Mouse (Mus musculus) heart, embryonic 16.5 days (tissue): ENCODE data around the gene Nubp2. TPM values are rescaled to one million over a fixed set of nuclear protein-coding genes. Genes with fewer than 3 reads are reported as not detected.
A peak's percentile ranks its signal among the peaks of the same experiment; 100 is the strongest.

Experiments used
- ATAC-seq: fragments of 200-750 bp; cut with Nextera tagmentation; replicated peaks from 2 replicates; pipeline ENCODE4 v1.8.0; 2017; ENCODE audit warnings: moderate number of reproducible peaks; ENCODE audit not compliant: insufficient read depth, low FRiP score; ENCODE audit errors: extremely low read depth
- H3K27ac ChIP-seq: fragments of 300-500 bp; sonication (generic); 2 replicates; pipeline ENCODE4 v1.5.1; 2014; ENCODE audit warnings: mild to moderate bottlenecking, low read length, control low read depth, moderate library complexity
- H3K27me3 ChIP-seq: fragments of 300-500 bp; sonication (generic); 2 replicates; pipeline ENCODE4 v1.6.1; 2014; ENCODE audit warnings: low read length, mixed read lengths; ENCODE audit not compliant: control insufficient read depth, insufficient read depth
- H3K36me3 ChIP-seq: fragments of 300-500 bp; sonication (generic); 2 replicates; pipeline ENCODE4 v1.6.1; 2014; ENCODE audit not compliant: control insufficient read depth, insufficient read depth
- H3K4me1 ChIP-seq: fragments of 300-500 bp; sonication (generic); 2 replicates; pipeline ENCODE4 v1.6.1; 2014; ENCODE audit warnings: low read length, mixed read lengths; ENCODE audit not compliant: control insufficient read depth, insufficient read depth
- H3K4me2 ChIP-seq: fragments of 300-500 bp; sonication (generic); 2 replicates; pipeline ENCODE4 v1.6.1; 2014; ENCODE audit warnings: low read depth, mild to moderate bottlenecking, control low read depth, low read length
- H3K4me3 ChIP-seq: fragments of 300-500 bp; sonication (generic); 2 replicates; pipeline ENCODE4 v1.5.1; 2014; ENCODE audit warnings: mild to moderate bottlenecking, control low read depth, low read length
- H3K9ac ChIP-seq: fragments of 300-500 bp; sonication (generic); 2 replicates; pipeline ENCODE4 v1.6.1; 2014; ENCODE audit warnings: low read length, control low read depth
- H3K9me3 ChIP-seq: fragments of 300-500 bp; sonication (generic); replicated peaks from 2 replicates; pipeline ENCODE4 v1.6.1; 2016; ENCODE audit warnings: low read length; ENCODE audit not compliant: control insufficient read depth
- WGBS: fragments of 180-500 bp; shearing (Covaris S2); extraction: QIAGEN DNeasy Blood & Tissue Kit; methylation state at CpG from one replicate; pipeline ENCODE4 v1.1.7; 2014; 5-methylcytosine and 5-hydroxymethylcytosine counted together
- polyA plus RNA-seq: library from polyadenylated mRNA; unstranded; fragments of >200 nt; fragmentation: Nextera tagmentation; extraction: Ambion mirVana; gene quantifications from 2 replicates; pipeline ENCODE4 v1.2.1, GENCODE M21; 2015

Gene Nubp2
- polyA plus RNA-seq, 1 experiment from 2014 or later: 38.3 TPM

DNA sequence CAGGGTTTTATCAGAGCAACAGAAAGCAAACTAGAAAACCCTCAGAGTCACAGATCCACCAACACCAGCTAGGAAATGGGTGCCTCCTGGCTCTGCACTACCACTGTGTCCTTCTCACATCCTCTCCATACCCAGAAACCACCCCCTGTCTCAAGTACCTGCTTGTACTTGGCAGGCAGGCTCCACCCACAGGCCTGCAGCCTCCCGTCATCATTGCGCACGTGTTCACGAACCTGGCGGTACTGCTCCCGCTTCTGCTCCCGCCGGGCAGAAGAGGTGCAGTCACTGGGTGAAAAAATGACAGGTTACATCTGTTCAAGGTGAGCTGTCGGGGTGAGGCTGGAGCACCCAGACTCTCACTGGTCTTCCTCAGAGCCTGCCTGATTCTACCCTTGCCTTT is 17.6 kb upstream of the Nubp2 start:
- no peak for ATAC-seq
- Histone ChIP-seq H3K4me1 (0 out of 2 replicates have a peak, but pooled peaks cover 3% of the 10 kb centered on the region), H3K36me3 (peaks cover 75% of the 10 kb centered on the region), H3K4me3 (no peak overlapping the region), H3K4me2 (no peak overlapping the region), H3K9ac (no peak overlapping the region), H3K9me3 (no peaks in the 10 kb centered on the region), H3K27me3 (no peaks in the 10 kb centered on the region), H3K27ac (no peak overlapping the region)
- 82% methylated on average over 9 of the region's 9 CpGs for WGBS

- 72% methylated on average over 9 of the region's 9 CpGs for WGBS
- peaks cover 72% of the 10 kb centered on the region for H3K36me3 ChIP-seq
- no peak overlapping the region for H3K9ac ChIP-seq
- no peak overlapping the region for H3K4me2 ChIP-seq
- H3K27ac ChIP-seq: no peak overlapping the region
- no peak for ATAC-seq
- peaks cover 3% of the 10 kb centered on the region; the same call in 1 of the 2 replicates for H3K4me1 ChIP-seq
- no peak overlapping the region for H3K4me3 ChIP-seq
- no peaks in the 10 kb centered on the region for H3K9me3 ChIP-seq
- H3K27me3 ChIP-seq: no peaks in the 10 kb centered on the region
These were observed 16.7 kb upstream of the Nubp2 start for GRCm38 (mm10) chr17:24902671-24903474.

- Histone ChIP-seq H3K4me1 (peaks cover 10% of the 10 kb centered on the region), H3K36me3 (peaks cover 66% of the 10 kb centered on the region), H3K27ac (no peak overlapping the region), H3K4me3 (no peak overlapping the region), H3K4me2 (no peak overlapping the region), H3K9ac (no peak overlapping the region), H3K9me3 (no peaks in the 10 kb centered on the region), H3K27me3 (no peaks in the 10 kb centered on the region)
- WGBS: 86% methylated on average over 5 of the region's 5 CpGs
- no peak for ATAC-seq
These were observed 16.0 kb upstream of the Nubp2 start for GRCm38 (mm10) chr17:24902124-24902523.

DNA sequence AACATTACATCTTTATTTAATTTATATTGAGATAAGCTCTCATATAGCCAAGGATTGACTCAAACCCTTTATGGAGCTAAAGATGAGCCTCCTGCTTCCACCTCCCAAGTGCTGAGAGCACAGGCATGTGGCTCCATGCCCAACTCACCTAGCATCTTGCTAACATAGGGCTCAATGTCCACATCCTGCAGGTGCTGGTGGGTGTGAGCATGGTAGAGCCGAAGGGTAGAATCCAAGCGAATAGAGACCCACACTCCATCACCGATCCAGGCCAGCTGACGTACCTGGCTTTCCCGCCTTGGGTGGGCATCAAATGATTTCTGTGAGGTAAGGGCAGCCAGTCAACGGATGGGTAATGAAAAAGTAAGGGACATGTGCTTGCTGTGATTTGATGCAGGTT is 13.9 kb upstream of the Nubp2 start:
- 90% methylated on average over 6 of the region's 6 CpGs for WGBS
- Histone ChIP-seq H3K4me1 (peaks cover 21% of the 10 kb centered on the region), H3K27me3 (no peaks in the 10 kb centered on the region), H3K4me3 (no peak overlapping the region), H3K4me2 (no peak overlapping the region), H3K27ac (no peak overlapping the region), H3K36me3 (peaks cover 46% of the 10 kb centered on the region), H3K9ac (no peak overlapping the region), H3K9me3 (no peaks in the 10 kb centered on the region)
- ATAC-seq: no peak

GRCm38 (mm10) chr17:24899153-24899552 is 13.0 kb upstream of the Nubp2 start:
- Histone ChIP-seq H3K4me1 (peaks cover 25% of the 10 kb centered on the region), H3K27ac (no peak overlapping the region), H3K4me2 (no peak overlapping the region), H3K36me3 (peaks cover 39% of the 10 kb centered on the region), H3K9me3 (no peaks in the 10 kb centered on the region), H3K9ac (no peak overlapping the region), H3K4me3 (no peak overlapping the region), H3K27me3 (no peaks in the 10 kb centered on the region)
- ATAC-seq: no peak
- WGBS: 65% methylated on average over 5 of the region's 5 CpGs

DNA sequence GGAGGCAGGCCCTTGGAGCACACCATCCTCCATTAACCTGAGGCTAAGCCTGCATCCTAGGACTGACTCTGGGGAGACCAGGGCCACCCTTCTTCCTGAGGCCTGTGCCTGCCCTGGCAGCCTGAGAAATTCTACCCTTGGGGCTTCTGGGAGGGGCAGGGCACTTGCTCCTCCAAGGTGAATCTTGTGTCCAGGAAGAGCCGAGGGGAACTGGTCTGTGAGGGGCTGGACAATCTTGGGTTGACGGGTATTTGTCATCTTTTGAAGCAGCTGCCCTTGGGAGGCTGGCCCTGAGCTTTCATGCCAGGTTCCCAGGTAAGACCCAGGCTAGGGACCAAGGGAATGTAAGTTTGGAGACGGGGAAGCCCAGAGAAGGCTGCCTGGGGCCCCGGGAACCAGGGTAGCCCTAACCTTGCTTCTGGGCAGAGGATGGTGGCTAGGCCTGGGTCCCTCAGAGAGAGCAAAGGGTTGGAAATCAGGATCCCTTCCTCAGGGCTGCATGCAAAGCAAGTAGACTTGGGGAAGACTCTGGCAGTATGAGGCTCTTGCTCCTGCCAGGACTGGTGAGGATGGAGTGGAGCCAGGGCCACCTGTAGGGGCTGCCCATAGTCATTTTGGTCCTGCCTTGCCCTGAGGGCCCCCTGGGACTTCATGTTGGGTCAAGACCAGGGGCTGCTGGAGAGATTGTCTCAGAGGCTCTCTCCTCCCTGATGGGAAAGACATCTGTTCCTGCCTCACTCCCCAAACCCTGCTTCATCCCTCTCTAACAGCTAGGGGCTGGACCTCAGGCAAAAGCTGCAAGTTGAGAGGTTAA is 12.1 kb upstream of the Nubp2 start:
- 74% methylated on average over 4 of the region's 4 CpGs for WGBS
- Histone ChIP-seq H3K27me3 (no peaks in the 10 kb centered on the region), H3K4me2 (no peak overlapping the region), H3K9ac (no peak overlapping the region), H3K4me3 (no peak overlapping the region), H3K36me3 (peaks cover 42% of the 10 kb centered on the region), H3K4me1 (peaks cover 30% of the 10 kb centered on the region), H3K27ac (0 out of 2 replicates have a peak overlapping the region, but pooled peaks have one; percentile 44), H3K9me3 (no peaks in the 10 kb centered on the region)
- ATAC-seq: no peak

DNA sequence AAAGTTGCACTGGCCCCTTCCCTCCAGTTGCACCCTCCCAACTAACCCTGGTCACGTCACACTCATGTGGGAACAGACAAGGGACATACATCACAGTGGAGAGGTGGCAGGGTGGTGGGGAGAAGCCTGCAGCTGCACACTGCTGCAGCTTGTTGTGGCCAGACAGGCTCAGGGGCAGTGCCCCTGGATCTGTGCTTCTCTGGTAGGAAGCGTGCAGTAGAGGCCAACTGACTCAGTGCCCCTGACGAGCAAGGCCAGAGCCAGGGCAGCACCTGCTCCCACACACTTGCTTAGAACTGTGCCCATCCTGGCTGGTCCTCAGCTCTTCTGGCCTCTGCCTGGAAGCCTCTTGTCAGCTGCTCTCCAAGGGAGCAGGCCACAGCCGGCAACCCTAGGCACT is 11.5 kb upstream of the Nubp2 start:
- WGBS: 63% methylated on average over 4 of the region's 4 CpGs
- no peak overlapping the region for H3K9ac ChIP-seq
- H3K36me3 ChIP-seq: peaks cover 42% of the 10 kb centered on the region

GRCm38 (mm10) chr17:24896993-24897269 is 10.8 kb upstream of the Nubp2 start:
- no peak for ATAC-seq
- peak overlapping the region; percentile 94; the same call in 1 of the 2 replicates for H3K27ac ChIP-seq
- H3K9ac ChIP-seq: peak overlapping the region; percentile 92
- peak overlapping the region; percentile 99 for H3K4me2 ChIP-seq
- H3K4me3 ChIP-seq: peak overlapping the region; percentile 90
- H3K36me3 ChIP-seq: peaks cover 42% of the 10 kb centered on the region
- H3K9me3 ChIP-seq: no peaks in the 10 kb centered on the region
- 36% methylated on average over 11 of the region's 11 CpGs for WGBS
- H3K4me1 ChIP-seq: peaks cover 30% of the 10 kb centered on the region
- no peaks in the 10 kb centered on the region for H3K27me3 ChIP-seq

More for the DNA sequence above, 11.5 kb upstream of the Nubp2 start:
- ATAC-seq: no peak
- Histone ChIP-seq H3K4me2 (no peak overlapping the region), H3K4me1 (peaks cover 30% of the 10 kb centered on the region), H3K9me3 (no peaks in the 10 kb centered on the region), H3K27ac (no peak overlapping the region), H3K27me3 (no peaks in the 10 kb centered on the region), H3K4me3 (peak overlapping the region; percentile 90; the same call in 1 of the 2 replicates)
